Mouse (Mus musculus) cerebral cortex, adult 2 months (tissue): ENCODE data around the gene Traf7.

Experiments
- WGBS: fragments of 180-500 bp; shearing (Covaris S2); methylation state at CpG from one replicate; pipeline ENCODE4 v1.1.7; 2018; 5-methylcytosine and 5-hydroxymethylcytosine counted together

The Traf7 gene

DNA sequence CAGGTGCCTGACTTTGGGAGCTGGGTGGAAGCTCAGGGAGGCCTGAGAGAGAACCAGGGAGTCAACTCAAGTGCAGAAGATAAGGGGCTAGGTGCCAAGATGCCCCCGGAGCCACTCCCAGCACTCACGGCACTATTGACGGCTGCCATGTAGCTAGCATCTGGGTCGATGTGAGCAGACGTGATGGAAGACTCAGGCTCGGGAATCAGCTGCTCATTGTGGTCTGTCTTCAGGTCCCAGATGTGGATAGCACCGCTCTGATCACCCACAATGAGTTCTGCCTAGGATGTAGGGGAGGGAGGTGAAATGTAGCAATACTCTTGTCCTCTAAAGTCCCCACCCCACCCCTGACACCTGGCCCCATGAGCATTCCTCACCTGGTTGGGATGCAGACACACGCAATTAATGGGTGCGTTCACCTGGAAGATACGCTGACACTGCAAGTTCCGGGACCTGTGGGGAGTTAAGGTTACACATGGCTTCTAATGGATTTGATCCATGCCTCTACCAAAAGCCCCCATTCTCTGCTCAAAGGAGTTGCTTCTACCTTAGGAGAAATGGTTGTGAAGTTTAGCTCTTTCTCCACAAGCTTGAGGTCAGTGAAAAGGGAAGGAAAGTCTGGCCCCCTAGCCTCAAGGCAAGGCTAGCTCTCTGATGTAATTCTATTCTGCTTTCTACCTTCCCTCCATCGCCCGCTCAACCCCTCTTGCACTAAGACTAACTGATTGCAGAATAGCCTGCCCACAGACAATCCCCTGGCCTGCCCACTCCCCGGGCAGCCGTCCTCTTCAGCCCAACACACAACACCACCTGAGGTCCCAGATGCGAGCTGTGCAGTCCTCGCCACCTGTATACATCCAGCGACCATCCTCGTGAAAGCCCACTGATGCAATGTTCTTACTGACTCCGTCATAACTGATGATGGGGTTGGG, 50.4 kb downstream of the Traf7 start:
- WGBS = 90% methylated on average over 20 of the region's 20 CpGs

DNA sequence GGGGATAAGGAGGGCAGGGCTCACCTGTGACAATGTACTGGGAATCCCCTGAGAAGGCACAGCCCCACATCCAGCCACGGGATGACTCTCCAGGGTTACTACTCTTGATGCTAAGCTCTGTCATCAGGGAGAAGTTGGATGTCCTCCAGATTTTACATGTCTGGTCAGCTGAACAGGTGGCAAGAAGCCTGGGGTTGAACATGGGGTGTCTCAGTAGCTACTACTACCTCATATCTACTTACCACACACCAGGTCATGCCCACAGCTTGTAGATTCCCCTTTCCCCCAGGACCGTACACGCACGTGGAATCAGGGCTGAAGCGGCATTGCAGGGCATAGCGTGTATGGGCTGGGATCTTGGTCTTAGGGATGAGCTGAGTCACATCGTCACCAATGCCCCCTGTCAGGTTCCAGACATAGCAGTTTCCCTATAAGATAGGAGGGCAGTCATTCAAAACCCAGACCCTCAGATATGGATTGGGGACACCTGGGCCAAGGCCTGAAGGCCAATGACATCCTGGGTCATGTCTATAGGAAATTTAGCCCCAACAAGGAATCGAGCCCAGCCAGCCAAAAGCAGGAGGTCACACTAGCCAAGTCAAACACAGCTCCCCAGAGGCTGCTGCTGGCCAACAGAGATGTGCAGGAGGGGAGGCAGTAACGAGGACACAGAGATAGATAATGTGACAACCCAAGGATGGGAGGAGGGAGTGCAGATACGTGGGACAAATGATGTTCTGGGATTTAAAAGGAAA, 51.5 kb downstream of the Traf7 start:
- WGBS = 86% methylated on average over 10 of the region's 10 CpGs

DNA sequence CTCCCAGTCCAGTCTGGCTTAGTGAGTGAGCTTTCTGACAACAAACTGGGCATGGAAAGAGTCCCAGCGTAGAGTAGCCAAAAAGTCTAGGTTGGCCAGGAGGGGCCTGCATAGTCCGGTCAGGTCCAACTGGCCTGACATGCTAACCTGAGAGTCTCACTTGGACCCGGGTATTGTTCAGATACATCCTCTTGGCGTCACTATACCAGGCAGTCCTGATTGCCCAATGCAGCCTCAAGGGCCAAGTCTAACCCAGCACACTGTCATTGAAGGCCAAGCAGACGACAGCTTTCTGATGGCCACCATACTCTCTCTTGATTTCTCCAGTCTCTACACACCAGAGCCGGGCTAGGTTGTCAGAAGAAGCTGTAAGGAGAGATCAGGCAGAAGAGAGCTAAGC, 52.2 kb downstream of the Traf7 start:
- 90% methylated on average over 6 of the region's 6 CpGs for WGBS

DNA sequence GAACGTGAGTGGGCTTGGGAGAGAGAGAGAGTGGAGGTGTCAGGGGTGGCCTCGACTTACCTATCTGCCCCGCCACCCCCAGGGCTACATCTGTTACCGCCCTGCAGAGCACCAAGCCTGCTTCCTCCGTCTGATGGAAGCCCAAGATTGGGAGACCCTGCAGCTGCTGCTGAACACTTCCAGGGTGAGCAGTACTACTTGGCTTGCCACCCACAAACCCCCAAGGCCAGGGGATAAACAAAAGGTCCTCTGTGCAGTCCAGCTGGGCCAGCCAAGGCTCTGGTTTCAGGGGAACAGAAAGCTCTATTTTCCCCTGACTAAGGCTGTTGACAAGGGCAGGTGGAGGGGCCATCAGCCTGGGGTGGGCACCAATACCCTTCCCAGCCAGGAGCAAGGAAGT, 53.2 kb downstream of the Traf7 start:
- WGBS = 56% methylated on average over 5 of the region's 5 CpGs

DNA sequence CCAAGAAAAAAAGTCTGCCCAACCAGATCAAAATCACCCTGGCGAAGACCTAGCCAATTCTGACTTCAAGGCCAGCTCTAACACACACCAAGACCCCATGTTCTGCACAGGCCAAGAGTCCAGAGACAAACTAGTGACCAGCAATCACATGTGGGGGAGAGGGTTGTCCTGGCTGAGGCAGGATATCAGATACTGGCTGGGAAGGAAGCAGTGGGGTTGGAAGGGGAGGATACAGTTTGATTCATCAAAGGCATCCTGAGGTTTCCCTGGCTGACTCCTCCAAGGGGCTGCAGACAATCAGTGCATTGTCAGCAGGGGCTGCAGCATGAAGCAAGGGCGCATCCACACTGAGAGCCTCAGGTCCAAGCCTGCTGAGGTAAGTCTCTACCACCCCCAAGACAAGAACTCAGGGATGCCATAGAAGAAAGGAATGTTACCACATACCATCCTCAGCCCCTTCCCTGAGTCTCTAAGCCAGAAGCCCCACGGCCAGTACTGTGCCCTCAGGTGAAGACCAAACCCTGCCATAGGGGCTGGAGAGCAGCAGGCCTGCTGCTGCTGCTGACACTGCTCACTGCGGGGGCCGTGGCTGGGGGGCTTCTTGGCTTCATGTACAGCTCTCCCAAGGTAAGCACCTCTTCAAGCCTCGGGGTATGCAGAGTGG, 54.0 kb downstream of the Traf7 start, which contains the start of gene Bricd5:
Bricd5 (plus strand) TSS at position 273 of the 664 bp plus-strand sequence.
- WGBS = 62% methylated on average over 6 of the region's 6 CpGs

DNA sequence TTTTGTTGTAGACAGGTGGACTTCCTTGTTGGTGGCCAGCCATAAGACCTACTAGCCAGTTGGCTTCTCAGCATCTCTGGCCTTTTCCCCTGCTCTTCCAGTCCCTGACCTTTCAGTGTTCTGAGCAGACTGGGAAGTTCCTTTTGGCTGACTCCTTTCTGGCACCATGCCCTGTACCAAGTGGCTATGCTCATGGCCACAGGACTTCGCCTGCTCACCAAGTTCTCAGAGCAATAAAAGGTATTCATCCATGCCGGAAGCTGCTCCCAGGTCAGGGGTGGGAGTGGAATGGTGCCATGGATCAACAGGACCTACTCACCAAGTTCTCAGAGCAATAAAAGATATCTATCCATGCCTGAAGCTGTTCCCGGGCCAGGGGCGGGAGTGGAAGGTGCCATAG, 55.2 kb downstream of the Traf7 start:
- WGBS = 65% methylated on average over 4 of the region's 4 CpGs

DNA sequence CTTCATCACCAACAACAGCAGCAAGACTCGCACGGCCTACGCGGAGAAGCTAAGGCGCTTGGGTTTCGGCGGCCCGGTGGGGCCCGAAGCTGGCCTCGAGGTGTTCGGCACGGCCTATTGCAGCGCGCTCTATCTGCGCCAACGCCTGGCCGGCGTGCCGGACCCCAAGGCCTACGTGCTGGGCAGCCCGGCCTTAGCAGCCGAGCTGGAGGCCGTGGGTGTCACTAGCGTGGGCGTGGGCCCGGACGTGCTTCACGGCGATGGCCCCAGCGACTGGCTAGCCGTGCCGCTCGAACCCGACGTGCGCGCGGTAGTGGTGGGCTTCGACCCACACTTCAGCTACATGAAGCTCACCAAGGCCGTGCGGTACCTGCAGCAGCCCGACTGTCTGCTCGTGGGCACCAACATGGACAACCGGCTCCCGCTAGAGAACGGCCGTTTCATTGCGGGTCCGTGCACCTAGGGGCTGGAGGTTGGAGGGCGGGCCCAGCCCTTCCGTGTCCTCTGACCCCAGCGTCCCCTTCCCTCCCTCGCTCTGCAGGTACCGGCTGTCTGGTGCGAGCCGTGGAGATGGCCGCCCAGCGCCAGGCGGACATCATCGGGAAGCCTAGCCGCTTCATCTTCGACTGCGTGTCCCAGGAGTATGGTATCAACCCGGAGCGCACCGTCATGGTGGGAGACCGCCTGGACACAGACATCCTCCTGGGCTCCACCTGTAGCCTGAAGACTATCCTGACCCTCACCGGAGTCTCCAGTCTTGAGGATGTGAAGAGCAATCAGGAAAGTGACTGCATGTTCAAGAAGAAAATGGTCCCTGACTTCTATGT, 56.8 kb downstream of the Traf7 start:
- under 1% methylated on average over 68 of the region's 68 CpGs for WGBS

DNA sequence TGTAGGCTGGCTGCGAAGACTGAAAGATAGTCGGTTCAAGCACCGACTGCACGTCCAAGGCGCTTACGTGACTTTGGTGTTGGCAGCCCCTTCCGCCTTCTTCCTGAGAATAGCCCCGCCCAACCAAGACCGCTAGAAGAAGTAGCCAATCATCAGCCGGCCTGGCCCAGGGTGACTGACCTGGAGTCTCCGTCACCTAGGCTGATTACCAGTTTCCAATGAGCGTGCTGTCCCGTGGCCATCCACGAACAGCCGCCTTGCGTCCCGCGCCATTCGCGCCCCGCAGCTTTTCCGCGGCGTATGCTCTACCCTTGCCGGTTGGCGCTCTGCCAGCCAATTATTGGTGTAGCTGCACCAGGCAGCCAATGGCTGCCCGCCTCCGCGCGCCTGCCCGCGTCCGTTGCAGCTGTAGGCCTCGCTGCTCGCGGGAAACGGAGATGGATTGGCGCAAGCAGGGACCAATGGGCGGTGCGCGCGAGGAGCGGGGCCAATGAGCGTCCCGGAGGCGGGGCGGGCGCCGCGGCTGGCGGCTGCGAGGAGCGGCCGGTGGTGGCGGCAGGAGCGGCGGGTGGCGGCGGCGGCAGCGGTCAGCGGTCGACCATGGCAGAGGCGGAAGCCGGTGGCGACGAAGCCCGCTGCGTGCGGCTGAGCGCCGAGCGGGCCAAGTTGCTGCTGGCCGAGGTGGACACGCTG, 57.7 kb downstream of the Traf7 start, which contains the start of the genes E4f1 and Pgp:
E4f1 (minus strand) TSS at position 404 of the 693 bp plus-strand sequence.
Pgp (plus strand) TSS at position 483 of the 693 bp plus-strand sequence.
- WGBS = under 1% methylated on average over 73 of the region's 75 CpGs

DNA sequence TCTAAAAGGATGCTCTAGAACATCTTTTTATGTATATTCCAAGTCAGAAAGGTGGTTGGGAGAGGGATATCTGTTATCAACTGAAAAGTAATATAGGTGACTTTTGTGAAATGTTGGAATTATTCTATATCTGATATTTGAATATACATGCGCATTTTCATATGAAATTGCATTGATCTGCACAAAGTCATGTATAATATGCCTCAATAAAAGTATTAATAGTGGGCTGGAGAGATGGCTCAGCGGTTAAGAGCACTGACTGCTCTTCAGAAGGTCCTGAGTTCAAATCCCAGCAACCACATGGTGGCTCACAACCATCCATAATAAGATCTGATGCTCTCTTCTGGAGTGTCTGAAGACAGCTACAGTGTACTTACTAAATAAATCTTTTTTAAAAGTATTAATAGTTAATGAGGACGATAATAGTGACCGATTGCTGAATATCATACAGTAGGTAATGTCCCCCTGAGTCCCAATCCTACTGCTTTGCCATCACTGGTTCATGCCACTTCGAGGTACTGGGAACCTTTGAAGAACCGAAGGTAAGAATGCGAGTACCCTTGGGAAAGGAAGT, 58.3 kb downstream of the Traf7 start:
- 16% methylated on average over 7 of the region's 7 CpGs for WGBS

DNA sequence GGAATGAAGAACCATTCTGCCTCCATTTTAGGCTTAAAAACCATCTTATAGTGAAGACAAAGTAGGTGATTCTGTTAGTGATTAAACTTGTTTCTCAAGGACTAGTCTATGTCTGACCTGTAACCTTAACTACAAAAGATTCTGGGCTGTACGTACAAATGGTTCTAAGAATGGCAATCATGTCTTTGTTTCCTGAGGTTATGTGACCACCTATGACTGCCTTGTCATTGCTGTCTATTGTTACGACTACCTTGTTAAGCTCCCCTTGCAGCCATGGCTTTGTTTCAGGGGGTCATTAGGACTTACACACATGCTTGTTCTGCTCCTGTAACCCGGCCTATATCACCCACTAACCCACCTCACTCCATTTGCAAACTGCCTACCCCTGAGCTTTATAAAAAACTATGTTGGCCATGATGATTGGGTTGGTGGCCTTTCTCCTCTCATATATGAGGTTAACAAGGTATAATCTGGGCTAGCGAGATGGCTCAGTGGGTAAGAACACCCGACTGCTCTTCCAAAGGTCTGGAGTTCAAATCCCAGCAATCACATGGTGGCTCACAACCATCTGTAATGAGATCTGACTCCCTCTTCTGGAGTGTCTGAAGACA, 59.0 kb downstream of the Traf7 start:
- WGBS = 95% methylated on average over 5 of the region's 5 CpGs

DNA sequence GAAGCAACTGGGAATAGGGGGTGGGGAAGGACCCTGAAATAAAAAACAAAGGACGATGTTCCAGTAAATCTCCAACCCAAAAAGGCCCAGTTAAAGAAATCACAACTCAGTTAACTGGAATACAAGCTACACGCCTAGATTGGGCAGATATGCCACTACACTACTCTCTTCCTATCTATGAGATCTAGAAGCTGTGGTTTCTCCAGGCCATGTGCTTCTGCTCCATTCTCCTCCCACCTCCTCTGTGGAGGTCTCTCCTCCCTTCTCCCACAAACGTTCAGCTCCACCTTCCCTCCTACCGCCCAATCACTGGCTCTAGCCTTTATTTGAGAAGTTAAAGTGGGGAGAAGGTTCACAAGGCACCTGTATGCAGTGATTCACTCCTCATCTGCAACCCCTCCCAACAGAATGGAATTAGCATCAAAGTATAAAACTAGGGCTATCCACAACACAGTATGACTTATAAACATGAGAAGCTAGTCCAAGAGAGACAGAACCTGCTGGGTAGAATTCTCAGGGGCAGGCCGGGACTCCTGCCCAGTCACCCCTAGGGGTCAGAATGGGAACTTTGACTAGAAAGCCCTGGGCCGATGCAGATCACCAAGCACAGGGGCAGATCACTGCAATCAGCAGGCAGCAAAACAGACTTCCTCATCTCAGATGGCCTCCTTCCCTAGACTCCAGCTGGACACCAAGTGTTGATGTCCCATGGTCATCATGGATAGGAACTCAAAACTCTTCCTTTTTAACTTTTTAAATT, 64.2 kb downstream of the Traf7 start:
- 56% methylated on average over 6 of the region's 6 CpGs for WGBS

DNA sequence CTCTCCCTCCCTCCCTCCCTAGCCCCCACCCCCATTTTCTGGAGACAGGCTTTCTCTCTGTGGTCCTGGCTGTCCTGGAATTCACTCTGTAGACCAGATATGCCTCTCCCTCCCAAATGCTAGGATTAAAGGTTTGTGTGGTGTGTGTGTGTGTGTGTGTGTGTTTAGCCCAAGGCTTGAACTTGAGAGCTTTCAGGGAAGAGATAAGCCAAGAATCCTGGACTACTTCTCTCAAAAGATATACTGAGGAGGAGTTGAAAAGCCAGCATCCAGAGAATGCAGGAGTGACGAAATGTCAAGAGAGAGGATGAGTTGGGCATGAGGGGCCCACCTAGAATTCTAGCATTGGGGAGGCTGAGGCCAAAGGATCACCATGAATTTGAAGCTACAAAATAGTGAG, 64.8 kb downstream of the Traf7 start:
- 100% methylated on average over 1 of the region's 1 CpGs for WGBS

DNA sequence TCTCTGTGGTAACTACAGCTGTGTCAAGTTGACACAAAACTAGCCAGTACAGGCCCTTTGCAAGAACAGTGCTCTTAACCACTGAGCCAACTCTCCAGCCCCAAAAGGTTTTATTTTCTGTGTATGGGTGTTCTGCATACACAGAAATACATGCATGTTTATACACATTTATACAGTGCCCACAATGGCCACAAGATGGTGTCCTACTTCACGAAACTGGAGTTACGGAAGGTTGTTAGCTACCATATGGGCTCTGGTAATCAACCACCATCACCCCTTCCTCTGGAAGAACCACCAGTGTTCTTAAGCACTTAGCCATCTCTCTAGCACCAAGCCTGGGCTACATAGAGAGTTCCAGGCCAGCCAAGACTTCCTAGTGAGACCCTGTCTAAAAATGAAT, 66.2 kb downstream of the Traf7 start:
- 71% methylated on average over 2 of the region's 2 CpGs for WGBS
